Mouse (Mus musculus) erythroblast, embryonic 14.5 days (primary cell): ENCODE measurements around the gene Gkap1.

Experiments used
- GATA1 ChIP-seq: IDR thresholded peaks from 2 replicates; pipeline ENCODE4 v1.6.1; 2012; ENCODE audit warnings: low read length, inconsistent platforms, mixed read lengths
- TAL1 ChIP-seq: IDR thresholded peaks from 3 replicates; pipeline ENCODE4 v1.6.1; 2012; ENCODE audit warnings: low read length, inconsistent platforms, mixed read lengths

GRCm38 (mm10) chr13:58204986-58205385 lies 70.5 kb downstream of the Gkap1 start:
- TF ChIP-seq GATA1: no peak
- no peak for TF ChIP-seq TAL1
